Mouse (Mus musculus) forebrain, embryonic 12.5 days (tissue): ENCODE data around the gene Dpep2nb. TPM values are rescaled to one million over a fixed set of nuclear protein-coding genes. Genes with fewer than 3 reads are reported as not detected.

Experiments used
- ATAC-seq: fragments of 200-750 bp; cut with Nextera tagmentation; 2 replicates; pipeline ENCODE4 v1.8.0; 2017; ENCODE audit warnings: moderate TSS enrichment; ENCODE audit not compliant: low FRiP score
- H3K27ac ChIP-seq: fragments of 300-500 bp; sonication (generic); 2 replicates; pipeline ENCODE4 v1.5.1; 2016; ENCODE audit warnings: mild to moderate bottlenecking
- H3K27me3 ChIP-seq: fragments of 300-500 bp; sonication (generic); 2 replicates; pipeline ENCODE4 v1.6.1; 2016; ENCODE audit warnings: mild to moderate bottlenecking
- H3K36me3 ChIP-seq: fragments of 300-500 bp; sonication (generic); replicated peaks from 2 replicates; pipeline ENCODE4 v1.6.1; 2016; ENCODE audit warnings: mild to moderate bottlenecking
- H3K4me1 ChIP-seq: fragments of 300-500 bp; sonication (generic); 2 replicates; pipeline ENCODE4 v1.6.1; 2016
- H3K4me2 ChIP-seq: fragments of 300-500 bp; sonication (generic); 2 replicates; pipeline ENCODE4 v1.6.1; 2016; ENCODE audit warnings: mild to moderate bottlenecking, moderate library complexity
- H3K4me3 ChIP-seq: fragments of 300-500 bp; sonication (generic); replicated peaks from 2 replicates; pipeline ENCODE4 v1.5.1; 2016; ENCODE audit warnings: mild to moderate bottlenecking
- H3K9ac ChIP-seq: fragments of 300-500 bp; sonication (generic); 2 replicates; pipeline ENCODE4 v1.6.1; 2016; ENCODE audit warnings: mild to moderate bottlenecking
- H3K9me3 ChIP-seq: fragments of 300-500 bp; sonication (generic); 2 replicates; pipeline ENCODE4 v1.6.1; 2016
- WGBS: fragments of 180-500 bp; shearing (Covaris S2); methylation state at CpG from one replicate; pipeline ENCODE4 v1.1.7; 2016; 5-methylcytosine and 5-hydroxymethylcytosine counted together
- polyA plus RNA-seq: library from polyadenylated mRNA; unstranded; fragments of >200 nt; fragmentation: Nextera tagmentation; extraction: Ambion mirVana; gene quantifications from 2 replicates; pipeline ENCODE4 v1.2.1, GENCODE M21; 2016

Dpep2nb gene
- polyA plus RNA-seq, 1 experiment from 2014 or later = not detected

DNA sequence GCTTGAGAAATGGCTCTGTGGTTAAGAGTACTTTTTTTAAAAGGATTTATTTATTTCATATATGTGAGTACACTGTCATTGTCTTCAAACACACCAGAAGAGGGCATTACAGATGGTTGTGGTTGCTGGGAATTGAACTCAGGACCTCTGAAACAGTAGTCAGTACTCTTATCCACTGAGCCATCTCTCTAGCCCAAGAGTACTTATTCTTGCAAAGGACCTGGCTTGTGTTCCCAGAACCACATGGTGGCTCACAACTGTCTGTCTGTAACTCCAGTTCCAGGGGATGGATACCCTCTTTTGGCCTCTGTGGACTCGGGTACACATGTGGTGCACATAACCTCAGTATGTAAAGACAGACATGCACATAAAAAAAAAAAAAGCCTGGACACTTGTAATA, 36.4 kb downstream of the Dpep2nb start:
- ATAC-seq = no peak
- Histone ChIP-seq H3K4me2 (no peak overlapping the region), H3K27me3 (peaks cover 38% of the 10 kb centered on the region), H3K4me3 (no peak overlapping the region), H3K27ac (no peak overlapping the region), H3K36me3 (no peaks in the 10 kb centered on the region), H3K9me3 (no peaks in the 10 kb centered on the region), H3K4me1 (peaks cover 22% of the 10 kb centered on the region), H3K9ac (no peak overlapping the region)
- WGBS = 76% methylated on average over 1 of the region's 1 CpGs

DNA sequence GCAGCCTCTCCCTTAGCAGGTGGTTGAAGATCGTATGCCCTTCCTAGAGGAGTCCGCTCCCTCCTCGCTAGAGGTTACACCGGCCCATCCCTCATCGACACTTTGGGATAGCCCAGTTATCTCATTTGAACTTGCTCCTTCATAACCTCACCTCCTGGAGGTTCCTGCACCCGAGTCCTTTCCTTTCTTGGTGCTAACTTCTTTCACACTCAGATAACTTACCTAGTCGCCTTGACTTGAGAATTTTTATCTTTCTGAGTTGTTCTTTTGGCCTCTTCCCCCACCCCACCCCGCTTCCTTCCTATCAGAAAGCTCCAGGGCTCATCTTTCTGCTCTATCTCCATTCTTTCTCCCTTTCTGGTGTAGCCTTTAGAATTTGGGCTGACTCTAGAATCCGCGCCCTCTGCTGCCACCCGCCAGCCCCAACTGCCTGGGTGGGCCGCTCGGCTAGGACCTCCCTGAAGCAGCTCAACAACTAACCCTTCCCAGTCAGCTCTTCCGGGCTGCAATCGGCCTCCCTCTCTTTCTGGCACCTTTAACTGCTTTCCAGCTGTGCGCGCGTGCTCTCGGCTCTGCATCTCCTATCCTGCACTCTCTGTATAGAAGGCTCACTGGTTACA, 39.0 kb downstream of the Dpep2nb start:
- Histone ChIP-seq H3K36me3 (no peaks in the 10 kb centered on the region), H3K4me2 (peak overlapping the region; percentile 76), H3K9me3 (no peaks in the 10 kb centered on the region), H3K27ac (no peak overlapping the region), H3K9ac (no peak overlapping the region), H3K4me3 (no peak overlapping the region), H3K27me3 (peaks cover 47% of the 10 kb centered on the region), H3K4me1 (peaks cover 22% of the 10 kb centered on the region)
- ATAC-seq = no peak
- WGBS = 5% methylated on average over 19 of the region's 19 CpGs

DNA sequence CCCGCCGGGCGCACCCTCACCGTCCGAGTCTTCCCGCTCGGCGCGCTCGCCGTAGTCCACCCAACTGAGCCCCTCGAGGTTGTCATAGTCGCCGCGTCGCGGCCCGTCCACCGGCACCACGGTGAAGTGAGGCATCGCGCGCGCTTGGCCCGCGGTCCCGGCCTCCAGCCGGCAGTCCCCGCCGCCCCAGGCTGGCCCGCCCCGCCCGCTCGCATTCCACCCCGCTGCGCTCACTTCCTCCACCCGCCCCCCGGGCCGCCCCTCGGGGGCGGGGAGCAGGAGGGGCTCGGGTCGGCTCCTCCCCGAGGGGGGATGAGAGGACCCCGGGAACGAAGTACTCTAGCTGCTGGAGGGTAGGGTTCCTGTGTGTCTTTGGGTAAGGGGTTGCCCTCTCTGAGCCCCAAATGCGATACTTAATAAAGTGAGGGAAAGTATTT, 39.9 kb downstream of the Dpep2nb start, which contains the start of gene Slc12a4:
TSS of gene Slc12a4 (minus strand) at position 193 of the 437 bp plus-strand sequence.
- H3K4me3 ChIP-seq = peak within 1 kb of the TSS; percentile 59
- H3K36me3 ChIP-seq = no peaks in the 10 kb centered on the region
- under 1% methylated on average over 46 of the region's 47 CpGs for WGBS
- H3K9ac ChIP-seq = peak within 1 kb of the TSS; percentile 61
- no peak within 1 kb of the TSS for H3K27ac ChIP-seq
- peak within 1 kb of the TSS; percentile 76 for H3K4me2 ChIP-seq
- H3K27me3 ChIP-seq = peaks cover 47% of the 10 kb centered on the region
- ATAC-seq = peak; percentile 87
- no peaks in the 10 kb centered on the region for H3K9me3 ChIP-seq
- H3K4me1 ChIP-seq = peaks cover 22% of the 10 kb centered on the region

DNA sequence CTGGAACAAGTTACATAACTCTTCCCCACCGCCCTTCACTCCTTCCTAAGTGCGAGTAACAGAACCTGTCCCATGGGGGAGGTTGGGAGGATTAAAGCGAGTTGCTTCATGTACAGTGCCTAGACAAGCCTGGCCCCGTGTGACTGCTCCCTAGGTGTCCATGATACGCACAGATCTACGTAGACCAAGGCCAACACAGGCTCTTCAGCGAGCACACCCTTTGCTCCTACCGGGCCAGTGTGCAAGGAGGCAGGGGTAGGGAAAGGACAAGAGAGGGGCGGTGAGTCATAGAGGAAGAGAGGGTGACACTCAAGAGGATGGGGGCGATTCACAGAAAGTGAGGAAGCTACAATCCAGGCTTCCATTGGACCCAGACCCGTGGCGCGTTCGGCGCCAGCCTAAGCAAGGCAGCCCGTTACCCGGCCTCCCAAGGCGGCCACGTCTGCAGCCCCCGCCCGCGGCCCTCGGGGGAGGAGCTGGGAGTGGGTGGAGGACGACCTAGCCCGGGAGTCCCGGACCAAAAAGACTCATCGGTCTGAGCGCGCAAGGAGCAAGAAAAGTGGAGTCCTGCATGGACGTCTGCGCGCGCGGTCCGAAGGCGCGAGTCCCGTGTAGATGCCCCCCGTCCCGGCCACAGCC, 40.4 kb downstream of the Dpep2nb start:
- peaks cover 22% of the 10 kb centered on the region for H3K4me1 ChIP-seq
- H3K4me3 ChIP-seq = peak overlapping the region; percentile 59
- H3K4me2 ChIP-seq = peak overlapping the region; percentile 76
- ATAC-seq = peak; percentile 60
- WGBS = 2% methylated on average over 40 of the region's 40 CpGs
- H3K9ac ChIP-seq = peak overlapping the region; percentile 61
- peaks cover 47% of the 10 kb centered on the region for H3K27me3 ChIP-seq
- H3K9me3 ChIP-seq = no peaks in the 10 kb centered on the region
- H3K27ac ChIP-seq = no peak overlapping the region
- no peaks in the 10 kb centered on the region for H3K36me3 ChIP-seq

DNA sequence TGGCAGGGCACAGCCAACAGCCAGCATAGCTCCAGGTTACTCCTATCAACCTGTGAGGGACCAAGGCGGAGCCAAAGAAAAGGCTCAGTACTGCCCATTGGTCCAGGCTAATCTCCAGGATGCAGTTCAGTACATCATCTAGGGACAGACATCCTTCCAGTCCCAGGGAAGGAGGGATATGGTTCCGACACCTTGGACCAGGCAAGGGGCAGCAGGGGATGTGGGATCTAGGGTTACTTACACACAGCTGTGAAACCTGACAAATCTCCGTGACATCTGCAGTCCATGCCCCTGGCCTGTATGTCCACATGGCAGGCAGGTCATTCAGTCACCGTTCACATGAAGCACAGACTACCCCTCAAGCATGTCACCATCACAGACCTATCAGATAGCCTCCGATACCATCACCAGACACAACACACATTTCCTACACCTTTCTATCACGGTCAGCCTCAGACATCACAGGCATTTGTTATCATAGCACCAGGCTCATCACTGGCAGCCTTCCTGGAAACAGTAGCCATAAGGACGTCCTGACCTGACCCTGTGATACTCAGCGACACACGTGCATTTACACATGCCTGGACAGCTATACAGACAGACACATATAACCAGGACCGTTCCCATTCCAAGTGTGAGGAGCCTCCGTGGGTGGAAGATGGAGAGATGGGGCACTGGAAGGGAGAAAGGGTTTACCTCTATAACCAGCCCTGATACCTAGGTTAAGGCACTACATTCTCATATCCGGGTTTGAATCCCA, 41.1 kb downstream of the Dpep2nb start:
- Histone ChIP-seq H3K9me3 (no peaks in the 10 kb centered on the region), H3K9ac (no peak overlapping the region), H3K27me3 (peaks cover 47% of the 10 kb centered on the region), H3K36me3 (no peaks in the 10 kb centered on the region), H3K4me3 (peak overlapping the region; percentile 59), H3K4me1 (peaks cover 22% of the 10 kb centered on the region), H3K4me2 (peak overlapping the region; percentile 76), H3K27ac (no peak overlapping the region)
- WGBS = 75% methylated on average over 12 of the region's 12 CpGs
- ATAC-seq = no peak

DNA sequence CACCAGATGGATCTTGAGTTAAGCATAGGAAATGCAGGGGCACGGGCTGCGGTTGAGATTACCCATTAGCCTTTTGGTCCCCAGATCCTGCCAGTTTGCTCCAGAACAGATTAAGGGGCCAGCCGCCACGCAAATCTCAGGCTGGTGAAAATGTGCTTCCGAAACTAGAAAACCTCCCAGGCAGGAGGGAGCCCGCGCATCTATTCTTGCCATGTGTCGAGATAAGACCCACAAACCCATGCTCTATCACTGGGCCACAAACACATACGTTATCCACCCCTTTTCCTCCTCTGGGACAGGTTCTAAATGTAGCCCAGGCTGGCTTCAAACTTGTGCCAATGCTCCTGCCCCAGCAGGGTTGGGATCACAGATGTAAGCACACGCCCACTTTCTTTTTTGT, 44.2 kb downstream of the Dpep2nb start:
- WGBS = 88% methylated on average over 10 of the region's 10 CpGs
- Histone ChIP-seq H3K4me2 (no peak overlapping the region), H3K9me3 (no peaks in the 10 kb centered on the region), H3K27ac (no peak overlapping the region), H3K4me1 (peaks cover 16% of the 10 kb centered on the region), H3K36me3 (no peaks in the 10 kb centered on the region), H3K27me3 (peaks cover 31% of the 10 kb centered on the region), H3K9ac (no peak overlapping the region), H3K4me3 (no peak overlapping the region)
- no peak for ATAC-seq

DNA sequence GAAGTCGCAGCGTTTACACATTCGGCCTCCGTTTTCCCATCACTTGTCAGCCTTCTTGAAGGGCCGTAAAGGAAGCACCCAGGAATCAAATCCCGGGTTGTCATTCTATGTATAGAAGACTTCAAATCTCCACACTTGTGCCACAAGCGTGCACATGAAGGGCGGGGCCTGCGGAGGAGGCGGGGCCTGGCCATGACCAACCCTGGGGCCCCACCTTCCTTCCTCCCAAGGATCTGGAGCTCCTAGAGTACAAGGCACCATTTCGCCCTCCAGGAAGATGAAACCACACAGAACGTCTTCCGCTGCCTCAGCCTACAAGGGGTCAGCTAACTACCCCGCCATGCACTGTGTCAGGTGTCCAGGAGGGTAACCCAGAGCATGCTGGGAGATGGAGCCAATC, 44.7 kb downstream of the Dpep2nb start:
- ATAC-seq = no peak
- peaks cover 27% of the 10 kb centered on the region for H3K27me3 ChIP-seq
- peaks cover 13% of the 10 kb centered on the region for H3K4me1 ChIP-seq
- H3K36me3 ChIP-seq = no peaks in the 10 kb centered on the region
- H3K4me2 ChIP-seq = no peak overlapping the region
- H3K9ac ChIP-seq = no peak overlapping the region
- H3K27ac ChIP-seq = no peak overlapping the region
- H3K4me3 ChIP-seq = no peak overlapping the region
- H3K9me3 ChIP-seq = no peaks in the 10 kb centered on the region
- 78% methylated on average over 14 of the region's 14 CpGs for WGBS

DNA sequence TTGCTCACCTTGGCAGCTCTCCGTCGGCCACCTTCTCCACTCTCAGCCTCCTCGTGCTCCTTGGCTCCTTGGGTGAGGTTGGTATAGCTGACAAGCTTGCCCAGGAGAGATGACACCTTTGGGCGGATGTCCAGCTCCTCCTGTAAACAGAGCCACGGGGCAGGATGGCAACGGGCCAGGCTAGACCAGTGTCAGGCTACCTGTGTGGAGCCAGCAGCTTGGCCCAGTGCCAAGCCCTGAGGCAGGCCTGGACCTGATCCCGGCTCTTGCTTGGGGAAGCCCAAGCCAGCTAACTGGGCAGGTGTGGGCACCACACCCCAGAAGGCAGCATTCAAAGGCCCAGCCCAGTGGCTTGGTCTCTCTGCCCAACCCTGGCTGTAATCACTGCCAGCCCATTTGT, 46.4 kb downstream of the Dpep2nb start:
- ATAC-seq = no peak
- no peak overlapping the region for H3K4me2 ChIP-seq
- H3K9ac ChIP-seq = no peak overlapping the region
- H3K4me1 ChIP-seq = no peaks in the 10 kb centered on the region; the same call in 1 of the 2 replicates
- H3K27ac ChIP-seq = no peak overlapping the region
- WGBS = 86% methylated on average over 7 of the region's 7 CpGs
- no peak overlapping the region for H3K4me3 ChIP-seq
- H3K27me3 ChIP-seq = peaks cover 9% of the 10 kb centered on the region
- no peaks in the 10 kb centered on the region for H3K36me3 ChIP-seq
- no peaks in the 10 kb centered on the region for H3K9me3 ChIP-seq

DNA sequence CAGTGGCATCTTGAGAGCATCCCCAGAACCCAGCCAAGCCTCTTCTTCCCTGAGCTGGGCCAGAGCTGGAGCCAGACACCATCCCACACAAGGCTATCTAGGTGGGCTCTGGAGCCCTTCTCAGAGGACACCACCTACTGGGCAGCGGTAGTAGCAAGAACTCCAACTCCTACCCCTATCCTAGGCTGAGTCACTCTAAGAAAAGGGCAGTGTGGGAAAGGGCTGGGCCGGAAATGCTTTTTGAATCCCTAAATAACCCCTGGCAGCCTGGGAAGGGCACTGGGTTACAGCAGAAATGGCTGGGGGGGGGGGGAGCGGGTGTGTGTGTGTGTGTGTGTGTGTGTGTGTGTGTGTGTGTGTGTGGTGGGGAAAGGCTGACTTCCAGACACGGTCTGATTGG, 48.0 kb downstream of the Dpep2nb start:
- Histone ChIP-seq H3K9me3 (no peaks in the 10 kb centered on the region), H3K9ac (no peak overlapping the region), H3K36me3 (no peaks in the 10 kb centered on the region), H3K4me1 (no peaks in the 10 kb centered on the region), H3K4me3 (no peak overlapping the region), H3K4me2 (no peak overlapping the region), H3K27ac (no peak overlapping the region), H3K27me3 (no peaks in the 10 kb centered on the region)
- no peak for ATAC-seq
- WGBS = 68% methylated on average over 2 of the region's 4 CpGs

DNA sequence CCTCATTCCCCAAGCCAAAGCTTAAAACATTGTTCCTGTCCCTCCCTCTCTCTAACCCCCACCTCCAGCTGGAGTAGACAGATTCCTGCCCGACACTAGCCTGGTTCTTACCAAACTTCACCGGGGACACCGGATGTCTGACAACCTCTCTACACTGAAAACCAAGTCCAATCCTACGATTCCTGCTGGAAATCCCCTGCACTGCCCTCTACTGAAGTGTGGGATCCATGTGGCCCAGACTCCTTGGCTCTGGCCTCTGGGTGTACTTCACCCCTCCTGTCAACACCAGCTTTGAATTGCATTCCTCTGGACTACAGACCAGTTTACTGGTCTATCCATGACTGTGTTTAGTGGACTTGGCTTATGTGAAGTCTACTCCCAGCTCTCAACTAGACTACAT, 49.2 kb downstream of the Dpep2nb start:
- H3K4me3 ChIP-seq = no peak overlapping the region
- H3K9me3 ChIP-seq = no peaks in the 10 kb centered on the region
- no peak overlapping the region for H3K9ac ChIP-seq
- no peak overlapping the region for H3K4me2 ChIP-seq
- no peak for ATAC-seq
- H3K27ac ChIP-seq = no peak overlapping the region
- no peaks in the 10 kb centered on the region for H3K4me1 ChIP-seq
- 91% methylated on average over 4 of the region's 4 CpGs for WGBS
- no peaks in the 10 kb centered on the region for H3K36me3 ChIP-seq
- no peaks in the 10 kb centered on the region for H3K27me3 ChIP-seq

DNA sequence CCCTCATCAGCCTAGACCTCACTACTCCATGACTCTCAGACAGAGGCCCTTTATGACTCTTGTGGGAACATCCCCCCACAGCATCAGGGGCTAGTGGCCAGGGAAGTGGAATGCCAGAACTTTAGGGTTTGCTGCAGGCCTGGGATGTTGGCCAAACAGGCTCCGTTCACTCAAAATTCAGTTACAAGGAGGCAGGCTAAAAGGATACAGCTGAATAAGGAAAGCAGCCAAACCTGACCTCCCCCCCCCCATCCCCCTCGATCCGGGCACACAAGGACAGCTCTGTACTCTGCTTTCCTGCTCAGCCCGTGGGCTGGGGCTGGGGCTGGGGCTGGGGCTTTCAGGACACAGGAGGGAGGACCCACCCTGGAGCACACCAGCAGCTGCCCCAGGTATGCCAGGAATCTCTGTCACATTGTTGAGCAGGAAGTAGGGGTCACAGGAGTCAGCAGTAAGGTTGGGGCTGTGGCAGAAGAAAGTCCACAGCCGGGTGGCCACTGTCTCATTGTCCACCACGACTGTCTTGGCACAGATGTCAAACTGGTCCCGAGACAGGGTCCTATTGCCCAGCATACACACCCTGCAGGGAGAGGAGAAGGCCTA, 54.6 kb downstream of the Dpep2nb start:
- no peak for ATAC-seq
- WGBS = 65% methylated on average over 7 of the region's 7 CpGs

DNA sequence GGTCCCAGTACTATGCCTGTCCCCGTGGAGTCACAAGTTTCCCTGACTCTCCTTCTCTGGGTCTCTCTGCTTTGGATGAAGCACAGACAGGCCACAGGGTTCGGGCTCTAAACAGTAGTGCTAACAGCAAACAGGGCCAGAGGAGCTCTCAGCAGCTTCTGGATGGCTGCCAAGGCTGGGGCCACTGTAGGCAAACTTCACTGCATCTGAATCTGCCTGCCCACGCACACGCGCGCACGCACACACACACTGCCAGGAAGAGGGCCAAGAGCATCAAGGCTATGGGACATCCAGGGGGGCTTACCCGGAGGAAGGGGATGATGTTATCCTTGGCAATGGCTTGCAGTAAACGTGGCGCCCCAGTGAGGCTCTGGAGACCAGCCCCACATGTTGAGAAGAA, 56.4 kb downstream of the Dpep2nb start:
- H3K4me1 ChIP-seq = no peaks in the 10 kb centered on the region
- no peak overlapping the region for H3K4me3 ChIP-seq
- H3K27me3 ChIP-seq = no peaks in the 10 kb centered on the region
- H3K36me3 ChIP-seq = no peaks in the 10 kb centered on the region
- H3K9ac ChIP-seq = no peak overlapping the region
- H3K4me2 ChIP-seq = no peak overlapping the region
- no peak overlapping the region for H3K27ac ChIP-seq
- no peak for ATAC-seq
- WGBS = 83% methylated on average over 10 of the region's 10 CpGs
- no peaks in the 10 kb centered on the region for H3K9me3 ChIP-seq

More for the DNA sequence above, 54.6 kb downstream of the Dpep2nb start:
- H3K9me3 ChIP-seq = no peaks in the 10 kb centered on the region
- no peaks in the 10 kb centered on the region for H3K4me1 ChIP-seq
- H3K27ac ChIP-seq = no peak overlapping the region
- H3K36me3 ChIP-seq = no peaks in the 10 kb centered on the region
- no peaks in the 10 kb centered on the region for H3K27me3 ChIP-seq
- H3K9ac ChIP-seq = no peak overlapping the region
- H3K4me2 ChIP-seq = no peak overlapping the region
- H3K4me3 ChIP-seq = no peak overlapping the region
